Mouse (Mus musculus) thymus, postnatal 10 days (tissue): ENCODE results near the gene Sprr1b.
"Not testable (repeated sequence)": the region's sequence is repeated elsewhere in the genome, so short reads cannot be mapped to it uniquely, and the experiment has no call there.

ENCODE experiments used
- DNase-seq, 2 experiments: peaks; one replicate each; pipeline ENCODE4 v3.0.0; 2021; ENCODE audit warnings: low spot score in 2 of 2

Gene Sprr1b

DNA sequence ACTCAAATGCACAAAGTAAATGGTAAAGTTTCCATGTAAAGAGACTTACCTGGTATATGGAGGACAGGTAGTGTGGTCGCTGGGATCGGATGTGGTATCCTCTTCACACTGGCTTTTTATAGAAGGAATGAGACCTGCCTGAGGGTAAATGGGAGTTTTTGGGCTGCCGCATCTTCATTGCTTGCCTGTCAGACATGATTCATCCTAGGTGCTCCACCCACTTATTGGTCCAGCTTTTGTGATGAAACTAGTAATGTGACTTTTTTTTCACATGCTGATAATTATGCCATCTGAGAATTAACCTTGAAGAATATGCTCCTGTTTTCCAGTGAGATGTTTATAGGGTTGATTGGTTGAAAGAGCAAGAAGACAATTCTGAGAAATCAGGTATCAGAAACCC is at the start of gene Sprr1b:
TSS of gene Sprr1b (minus strand) at position 101 of the 400 bp plus-strand sequence.
- no peak for DNase-seq

DNA sequence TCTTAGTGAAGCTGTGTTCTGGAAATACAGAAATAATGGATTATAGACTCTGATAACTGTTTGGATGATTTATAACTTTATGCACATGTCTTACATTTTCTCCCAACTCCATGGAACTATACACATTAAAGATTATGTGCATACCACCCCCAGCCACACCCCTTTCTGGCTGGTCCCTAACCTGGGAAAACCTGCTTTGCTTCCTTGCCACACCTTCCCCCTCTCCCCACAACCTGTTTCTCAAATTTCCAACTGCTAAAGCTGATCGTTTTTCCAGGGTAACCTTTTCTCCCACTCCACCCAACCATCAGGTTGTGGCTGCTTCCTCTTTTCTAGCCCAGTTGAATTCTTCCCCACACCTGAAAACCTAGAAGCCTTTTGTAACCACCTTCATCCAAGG is 47.7 kb upstream of the Sprr1b start:
- no peak for DNase-seq

- DNase-seq, result no peak
Measured at GRCm38 (mm10) chr3:92485863-92486262, 47.3 kb upstream of the Sprr1b start, which contains the start of gene Sprr1a. Gene Sprr1a (minus strand): TSS chr3:92485895.

GRCm38 (mm10) chr3:92481249-92481648 is 42.7 kb upstream of the Sprr1b start:
- DNase-seq, result not testable (repeated sequence)

DNA sequence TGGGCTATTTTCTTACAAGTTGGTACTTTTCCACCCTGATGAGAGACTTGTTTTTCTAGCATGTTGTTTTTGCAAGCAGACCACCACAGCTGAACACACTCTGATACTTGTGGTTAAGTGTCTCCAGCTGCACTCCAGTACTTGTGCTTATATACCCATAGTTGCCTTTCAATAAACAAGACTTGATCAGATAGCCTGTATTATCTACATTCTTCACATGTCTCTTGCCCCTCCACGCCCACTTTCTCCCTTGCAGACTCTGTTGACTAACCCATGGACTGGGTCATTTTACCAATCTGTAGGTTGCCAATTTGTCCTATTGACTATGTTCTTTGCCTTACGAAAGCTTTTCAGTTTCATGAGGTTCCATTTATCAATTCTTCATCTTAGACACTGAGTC is 31.5 kb upstream of the Sprr1b start:
- no peak for DNase-seq

DNA sequence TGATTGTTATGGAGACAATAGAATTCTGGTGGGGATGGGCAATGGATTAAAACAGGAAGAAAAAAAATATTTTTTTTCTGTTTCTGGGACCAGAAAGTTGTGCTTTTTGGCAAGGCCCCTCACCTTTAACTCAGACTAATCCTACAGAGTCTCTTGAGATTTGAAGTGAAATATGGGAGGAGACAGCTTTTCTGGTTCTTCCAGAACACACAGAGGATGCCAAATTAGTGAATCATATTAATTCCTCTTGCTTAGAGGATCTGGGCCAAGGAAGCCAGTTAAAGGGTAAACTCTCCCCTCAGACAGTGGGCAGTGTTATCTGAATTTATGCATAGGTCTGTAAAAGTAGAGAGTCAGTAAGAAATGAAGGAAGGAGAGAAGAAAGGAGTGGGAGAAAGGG is 28.8 kb upstream of the Sprr1b start:
- no peak for DNase-seq

DNA sequence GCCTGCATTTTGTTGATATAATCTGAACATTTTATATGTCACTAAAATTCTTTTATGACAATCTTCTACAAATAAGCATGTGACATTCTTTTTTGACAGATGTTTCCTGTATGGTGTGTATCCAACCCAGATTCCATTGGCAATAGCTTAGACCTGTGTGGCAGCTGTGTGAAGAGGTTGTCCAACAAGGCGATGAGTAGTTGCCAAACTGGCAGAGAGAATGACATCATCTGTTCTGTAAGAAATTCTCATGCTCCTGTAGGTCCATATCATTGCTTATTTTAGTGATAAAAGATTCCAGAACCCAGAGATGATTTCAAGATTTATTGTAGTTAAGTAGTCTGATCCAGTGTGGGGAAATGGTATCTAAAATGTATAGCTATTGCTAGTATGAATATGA is 28.0 kb upstream of the Sprr1b start:
- no peak for DNase-seq

DNA sequence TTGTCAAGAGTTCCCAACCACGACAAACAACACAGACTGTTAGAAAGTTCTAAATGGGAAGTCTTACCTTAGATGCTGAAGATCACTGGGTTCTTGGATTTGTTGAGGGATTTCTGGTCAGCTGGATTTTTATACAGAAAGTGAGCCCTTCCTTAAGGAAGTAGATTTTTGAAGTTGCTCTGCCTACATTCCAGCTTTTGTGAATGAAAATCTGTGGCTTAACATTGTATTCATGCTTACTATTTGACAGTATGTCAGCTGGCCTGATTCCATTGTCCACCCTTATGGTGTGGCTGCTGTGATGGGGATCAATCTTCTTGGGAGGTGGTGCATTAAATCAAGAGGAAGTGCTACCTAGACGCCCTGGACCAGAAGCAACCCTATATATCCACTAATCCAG is 20.0 kb upstream of the Sprr1b start, which contains the start of gene Sprr3:
TSS of gene Sprr3 (minus strand) at position 101 of the 400 bp plus-strand sequence.
- no peak for DNase-seq

GRCm38 (mm10) chr3:92455151-92455550 is 16.6 kb upstream of the Sprr1b start:
- DNase-seq, result no peak

DNA sequence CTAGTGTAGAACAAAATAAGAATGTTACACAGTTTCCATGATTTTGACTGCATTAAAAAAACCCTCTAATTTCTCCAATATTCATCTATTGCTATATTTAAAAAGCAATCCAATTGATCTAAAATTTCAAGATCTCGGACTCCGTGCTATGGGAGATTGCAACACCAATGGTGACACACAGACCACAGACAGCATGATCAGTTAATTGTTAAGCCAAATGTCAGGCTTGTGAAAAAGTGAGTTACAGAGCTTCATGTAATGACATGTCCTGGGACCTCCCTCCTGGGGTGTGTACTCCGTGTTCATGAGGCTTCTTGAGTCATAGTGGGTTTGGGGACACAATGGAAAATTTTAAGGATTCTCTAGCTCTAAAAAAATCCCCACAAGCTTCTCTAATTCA is 1.6 kb upstream of the Sprr1b start:
- no peak for DNase-seq

- no peak for DNase-seq
Measured at GRCm38 (mm10) chr3:92432282-92432681, 6.3 kb downstream of the Sprr1b start, which contains the start of gene Sprr2k. Gene Sprr2k (plus strand): TSS chr3:92432582.

GRCm38 (mm10) chr3:92429323-92429722 is 9.3 kb downstream of the Sprr1b start, which contains the start of gene Gm9774:
Gene Gm9774 (minus strand): TSS chr3:92429423.
- DNase-seq, result no peak

- DNase-seq, result no peak
Measured at GRCm38 (mm10) chr3:92417782-92418181, 20.8 kb downstream of the Sprr1b start, which contains the start of gene Sprr2j-ps. Gene Sprr2j-ps (plus strand): TSS chr3:92418082.

GRCm38 (mm10) chr3:92407691-92408090 is 30.9 kb downstream of the Sprr1b start, which contains the start of gene Sprr2i:
Gene Sprr2i (plus strand): TSS chr3:92407991.
- DNase-seq, result no peak

DNA sequence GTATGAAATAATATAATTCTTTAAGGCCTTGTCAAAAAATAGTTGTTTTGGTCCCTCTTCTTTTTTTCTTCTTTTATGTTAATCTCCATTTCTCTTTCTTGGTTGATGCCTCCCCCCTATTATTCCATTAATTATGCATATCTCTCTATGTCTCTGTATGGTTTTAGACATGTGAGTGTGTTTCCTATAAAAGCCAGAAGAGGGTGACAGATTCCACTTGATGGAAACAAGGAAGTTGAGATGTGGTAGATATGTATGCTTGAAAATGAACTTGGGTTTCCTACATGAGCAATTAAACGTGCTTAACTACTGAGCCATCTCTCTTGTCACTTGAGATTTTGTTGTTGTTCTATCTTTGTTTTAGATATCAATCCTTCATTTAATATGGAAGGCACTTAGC is 44.3 kb downstream of the Sprr1b start:
- DNase-seq, result no peak
